Mouse (Mus musculus) small intestine, adult 2 months (tissue): Measurements from ENCODE around the gene B4galt5. TPM values are rescaled to one million over a fixed set of nuclear protein-coding genes. Genes with fewer than 3 reads are reported as not detected.
A peak's percentile ranks its signal among the peaks of the same experiment; 100 is the strongest.

Source experiments
- H3K27ac ChIP-seq: fragments of 200-500 bp; 2 replicates; pipeline ENCODE4 v1.5.1; 2012; ENCODE audit warnings: low read depth, low read length, control low read depth, inconsistent platforms; ENCODE audit not compliant: insufficient read depth
- H3K27me3 ChIP-seq: fragments of 200-500 bp; 2 replicates; pipeline ENCODE4 v1.6.1; 2012; ENCODE audit warnings: mild to moderate bottlenecking, moderate library complexity, low read length, inconsistent platforms; ENCODE audit not compliant: control insufficient read depth, insufficient read depth
- H3K36me3 ChIP-seq: fragments of 200-500 bp; 2 replicates; pipeline ENCODE4 v1.6.1; 2012; ENCODE audit warnings: mild to moderate bottlenecking, low read length, control low read depth, inconsistent platforms; ENCODE audit not compliant: control insufficient read depth, insufficient read depth
- H3K4me1 ChIP-seq: fragments of 200-500 bp; 2 replicates; pipeline ENCODE4 v1.6.1; 2012; ENCODE audit warnings: low read length, inconsistent platforms, mixed read lengths; ENCODE audit not compliant: control insufficient read depth, insufficient read depth, insufficient read length
- H3K4me3 ChIP-seq: fragments of 200-500 bp; 2 replicates; pipeline ENCODE4 v1.5.1; 2012; ENCODE audit warnings: low read depth, mild to moderate bottlenecking, control low read depth, inconsistent platforms, low read length, moderate library complexity
- CTCF ChIP-seq: fragments of 200-500 bp; IDR thresholded peaks from 2 replicates; pipeline ENCODE4 v1.5.1; 2012; ENCODE audit warnings: low read depth, mild to moderate bottlenecking, control low read depth, inconsistent platforms, low read length, moderate library complexity, mixed read lengths; ENCODE audit not compliant: insufficient replicate concordance, insufficient read length; ENCODE audit errors: extremely low read depth
- POLR2A ChIP-seq: fragments of 200-500 bp; IDR thresholded peaks from 2 replicates; pipeline ENCODE4 v1.6.1; 2012; ENCODE audit warnings: low read depth, mild to moderate bottlenecking, control low read depth, inconsistent platforms, low read length, moderate library complexity
- WGBS: fragments of 180-500 bp; shearing (Covaris S2); methylation state at CpG from one replicate; pipeline ENCODE4 v1.1.7; 2018; 5-methylcytosine and 5-hydroxymethylcytosine counted together
- polyA plus RNA-seq: library from polyadenylated mRNA; depleted of rRNA; stranded (reverse); fragments of >200 nt; gene quantifications from 2 replicates; pipeline ENCODE4 v1.2.3, GENCODE M21; 2012

The B4galt5 gene
- polyA plus RNA-seq, 1 experiment: 84.7 TPM

- Histone ChIP-seq H3K36me3 (no peaks in the 10 kb centered on the region), H3K27ac (peak overlapping the region; percentile 18; the same call in 1 of the 2 replicates), H3K4me3 (no peak overlapping the region), H3K4me1 (peaks cover 2% of the 10 kb centered on the region; the same call in 1 of the 2 replicates), H3K27me3 (no peaks in the 10 kb centered on the region)
- 67% methylated on average over 2 of the region's 2 CpGs for WGBS
- no peak for TF ChIP-seq CTCF
- TF ChIP-seq POLR2A: no peak
Measured at GRCm38 (mm10) chr2:167358499-167358898, 9.5 kb upstream of the B4galt5 start.

- no peaks in the 10 kb centered on the region for H3K27me3 ChIP-seq
- H3K4me1 ChIP-seq: peaks cover 9% of the 10 kb centered on the region; the same call in 1 of the 2 replicates
- H3K27ac ChIP-seq: no peak overlapping the region
- no peaks in the 10 kb centered on the region for H3K36me3 ChIP-seq
- TF ChIP-seq CTCF (no peak), POLR2A (no peak)
- H3K4me3 ChIP-seq: no peak overlapping the region
Measured at GRCm38 (mm10) chr2:167356885-167357284, 7.9 kb upstream of the B4galt5 start.

- peaks cover 24% of the 10 kb centered on the region; the same call in 1 of the 2 replicates for H3K4me1 ChIP-seq
- peak overlapping the region; percentile 43; the same call in 1 of the 2 replicates for H3K27ac ChIP-seq
- H3K4me3 ChIP-seq: no peak overlapping the region
- TF ChIP-seq CTCF (no peak), POLR2A (no peak)
- 80% methylated on average over 9 of the region's 9 CpGs for WGBS
- H3K36me3 ChIP-seq: no peaks in the 10 kb centered on the region
- H3K27me3 ChIP-seq: no peaks in the 10 kb centered on the region
Measured at GRCm38 (mm10) chr2:167354611-167355165, 5.7 kb upstream of the B4galt5 start.

- Histone ChIP-seq H3K27ac (peak overlapping the region; percentile 43; the same call in 1 of the 2 replicates), H3K4me1 (peaks cover 26% of the 10 kb centered on the region), H3K27me3 (no peaks in the 10 kb centered on the region), H3K4me3 (no peak overlapping the region), H3K36me3 (no peaks in the 10 kb centered on the region)
- 51% methylated on average over 8 of the region's 8 CpGs for WGBS
- TF ChIP-seq POLR2A (no peak), CTCF (no peak)
Measured at GRCm38 (mm10) chr2:167354046-167354445, 5.1 kb upstream of the B4galt5 start.

- WGBS: 84% methylated on average over 6 of the region's 6 CpGs
- TF ChIP-seq CTCF (no peak), POLR2A (no peak)
- no peaks in the 10 kb centered on the region for H3K27me3 ChIP-seq
- peak overlapping the region; percentile 61; the same call in 1 of the 2 replicates for H3K27ac ChIP-seq
- peaks cover 26% of the 10 kb centered on the region for H3K4me1 ChIP-seq
- no peaks in the 10 kb centered on the region for H3K36me3 ChIP-seq
- no peak overlapping the region for H3K4me3 ChIP-seq
Measured at GRCm38 (mm10) chr2:167352496-167352895, 3.5 kb upstream of the B4galt5 start.

GRCm38 (mm10) chr2:167351371-167351951 lies 2.5 kb upstream of the B4galt5 start:
- no peaks in the 10 kb centered on the region; the same call in 1 of the 2 replicates for H3K36me3 ChIP-seq
- peak; percentile 3; the same call in 1 of the 2 replicates for TF ChIP-seq CTCF
- TF ChIP-seq POLR2A: peak; percentile 13; the same call in 1 of the 2 replicates
- no peak overlapping the region for H3K4me3 ChIP-seq
- H3K4me1 ChIP-seq: peaks cover 26% of the 10 kb centered on the region
- WGBS: 19% methylated on average over 9 of the region's 9 CpGs
- no peaks in the 10 kb centered on the region for H3K27me3 ChIP-seq
- H3K27ac ChIP-seq: peak overlapping the region; percentile 61

- Histone ChIP-seq H3K4me3 (no peak overlapping the region), H3K36me3 (peaks cover 1% of the 10 kb centered on the region; the same call in 1 of the 2 replicates), H3K27ac (no peak overlapping the region), H3K27me3 (no peaks in the 10 kb centered on the region), H3K4me1 (peaks cover 26% of the 10 kb centered on the region)
- TF ChIP-seq CTCF: no peak
- TF ChIP-seq POLR2A: no peak
- 58% methylated on average over 8 of the region's 8 CpGs for WGBS
Measured at GRCm38 (mm10) chr2:167350126-167350650, 1.2 kb upstream of the B4galt5 start.
